Mouse (Mus musculus): ENCODE data around the gene Lhfp. TPM values are rescaled to one million over a fixed set of nuclear protein-coding genes. Genes with fewer than 3 reads are reported as not detected.

Lhfp gene
- polyA plus RNA-seq, 1 experiment = 14.7 TPM

DNA sequence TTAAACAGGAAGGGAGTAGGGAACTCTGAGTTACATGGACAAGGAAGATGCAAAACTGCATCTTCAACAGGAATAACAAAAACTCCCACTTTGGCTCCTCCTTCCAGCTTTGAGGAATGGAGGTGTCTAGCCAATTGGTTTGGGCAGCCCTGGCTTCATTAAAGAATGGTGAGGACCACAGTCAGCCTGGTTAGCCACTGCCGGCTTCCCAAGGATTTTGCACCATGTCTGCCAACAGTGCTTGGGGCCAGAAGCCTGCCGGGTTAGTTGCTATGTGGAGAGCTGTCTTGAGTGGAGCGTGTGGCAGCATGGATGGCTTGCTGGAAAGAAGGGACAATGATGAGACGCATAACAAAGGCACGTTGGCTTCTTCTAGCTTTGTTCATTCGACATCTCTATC is 160.9 kb downstream of the Lhfp start:
- H3K4me1 ChIP-seq (ENCODE audit: control insufficient read depth, insufficient read depth, insufficient read length, low read length) = no peaks in the 10 kb centered on the region

DNA sequence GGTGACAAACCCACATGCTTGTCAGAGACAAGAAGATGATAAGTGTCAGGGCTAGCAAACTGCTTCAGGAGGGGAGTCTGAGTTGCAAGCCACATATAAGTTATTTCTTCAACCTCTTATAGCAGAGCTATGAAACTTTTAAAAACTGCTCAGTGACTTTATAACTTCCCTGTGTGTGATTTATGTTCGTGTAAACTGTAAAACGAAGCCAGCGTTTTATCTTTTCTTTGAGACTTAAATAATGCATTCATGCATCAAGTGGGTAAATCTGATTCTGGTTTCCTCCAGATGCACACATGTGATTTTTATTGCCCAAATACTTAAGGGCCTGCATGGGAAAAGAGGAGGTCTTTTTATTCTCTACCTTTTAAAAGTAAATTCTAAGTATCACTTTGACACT is 161.4 kb downstream of the Lhfp start:
- Histone ChIP-seq H3K4me1 (ENCODE audit: control insufficient read depth, insufficient read depth, insufficient read length, low read length) (no peaks in the 10 kb centered on the region), H3K27ac (replicated peaks; ENCODE audit: low read depth, low read length) (no peak overlapping the region), H3K4me3 (ENCODE audit: insufficient read depth, low read depth, low read length) (no peak overlapping the region)

More for the DNA sequence above, 160.9 kb downstream of the Lhfp start:
- H3K27ac ChIP-seq (replicated peaks; ENCODE audit: low read depth, low read length) = no peak overlapping the region
- no peak overlapping the region for H3K4me3 ChIP-seq (ENCODE audit: insufficient read depth, low read depth, low read length)

- Histone ChIP-seq H3K4me3 (ENCODE audit: insufficient read depth, low read depth, low read length) (no peak overlapping the region), H3K4me1 (ENCODE audit: control insufficient read depth, insufficient read depth, insufficient read length, low read length) (no peaks in the 10 kb centered on the region), H3K27ac (replicated peaks; ENCODE audit: low read depth, low read length) (no peak overlapping the region)
Measured at GRCm38 (mm10) chr3:53203656-53204055, 162.3 kb downstream of the Lhfp start.

DNA sequence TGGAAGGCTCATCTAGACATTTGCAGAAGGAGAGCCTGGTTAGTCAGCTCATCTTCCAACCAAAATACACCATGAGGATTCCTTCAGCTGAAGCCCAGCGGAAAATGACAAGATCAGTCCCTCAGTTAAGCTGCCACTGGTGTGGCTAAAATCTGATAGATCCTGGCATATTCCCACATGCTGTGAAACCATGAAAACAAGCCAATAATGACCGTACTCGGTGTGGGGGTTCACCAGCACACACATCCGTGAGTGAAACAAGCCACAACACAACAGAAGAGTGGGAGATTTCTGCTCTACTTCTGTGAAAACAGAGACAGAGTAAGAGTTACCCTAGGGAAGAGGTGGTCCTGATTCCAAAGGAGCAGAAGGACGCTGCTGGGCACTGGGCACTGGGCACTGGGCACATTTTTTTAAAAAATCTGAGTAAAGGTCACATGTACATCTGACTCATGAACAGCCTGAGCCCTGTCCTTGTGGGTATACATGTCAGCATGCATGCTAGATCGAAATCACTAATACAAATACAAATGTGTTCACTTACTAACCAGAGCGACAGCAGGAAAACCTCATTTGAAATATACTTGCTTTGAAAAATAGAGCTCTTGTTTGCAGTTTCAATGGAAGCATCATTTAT is 163.1 kb downstream of the Lhfp start:
- H3K4me3 ChIP-seq (ENCODE audit: insufficient read depth, low read depth, low read length) = no peak overlapping the region
- no peak overlapping the region for H3K27ac ChIP-seq (replicated peaks; ENCODE audit: low read depth, low read length)
- no peaks in the 10 kb centered on the region for H3K4me1 ChIP-seq (ENCODE audit: control insufficient read depth, insufficient read depth, insufficient read length, low read length)

DNA sequence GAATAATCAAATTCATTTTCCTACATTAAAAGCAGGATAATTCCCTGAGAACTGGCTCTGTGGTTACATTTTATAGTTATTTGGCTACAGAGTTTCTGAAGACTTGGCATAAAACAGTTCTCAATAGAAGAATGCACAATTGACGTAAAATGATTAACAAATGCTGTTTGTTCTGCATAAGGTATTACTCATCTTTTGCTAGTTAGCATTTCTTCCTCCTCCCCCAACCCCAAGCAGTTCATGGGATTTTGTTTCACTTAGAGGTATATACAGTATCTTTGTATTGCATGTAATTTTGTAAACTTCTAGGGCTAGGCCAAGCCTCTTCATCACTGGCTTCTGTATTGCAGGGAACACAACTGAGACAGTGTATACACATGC is 163.6 kb downstream of the Lhfp start:
- Histone ChIP-seq H3K27ac (replicated peaks; ENCODE audit: low read depth, low read length) (no peak overlapping the region), H3K4me3 (ENCODE audit: insufficient read depth, low read depth, low read length) (no peak overlapping the region), H3K4me1 (ENCODE audit: control insufficient read depth, insufficient read depth, insufficient read length, low read length) (no peaks in the 10 kb centered on the region)

DNA sequence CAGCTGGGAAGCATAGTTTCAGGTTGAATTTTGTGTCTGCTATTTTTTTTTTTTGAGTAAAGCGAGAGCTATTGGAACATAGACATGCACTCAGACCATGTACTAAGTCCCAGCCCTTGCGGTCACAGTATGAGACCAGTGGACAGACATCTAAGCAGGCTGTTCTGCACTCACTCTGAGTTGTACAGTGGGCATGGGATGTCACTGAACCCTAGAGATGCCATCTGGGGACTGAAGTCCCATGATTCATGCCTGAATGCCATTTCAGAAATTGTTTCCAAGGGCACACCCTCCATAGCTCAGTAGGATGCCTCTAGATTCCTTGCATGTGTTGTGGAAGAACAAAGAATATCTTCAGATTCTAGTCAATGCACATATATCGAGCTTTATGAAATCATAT is 164.4 kb downstream of the Lhfp start:
- H3K4me3 ChIP-seq (ENCODE audit: insufficient read depth, low read depth, low read length) = no peak overlapping the region
- no peaks in the 10 kb centered on the region for H3K4me1 ChIP-seq (ENCODE audit: control insufficient read depth, insufficient read depth, insufficient read length, low read length)
- H3K27ac ChIP-seq (replicated peaks; ENCODE audit: low read depth, low read length) = no peak overlapping the region

GRCm38 (mm10) chr3:53206509-53207224 is 165.3 kb downstream of the Lhfp start:
- Histone ChIP-seq H3K27ac (replicated peaks; ENCODE audit: low read depth, low read length) (no peak overlapping the region), H3K4me1 (ENCODE audit: control insufficient read depth, insufficient read depth, insufficient read length, low read length) (peaks cover 3% of the 10 kb centered on the region; the same call in 1 of the 2 replicates), H3K4me3 (ENCODE audit: insufficient read depth, low read depth, low read length) (no peak overlapping the region)

DNA sequence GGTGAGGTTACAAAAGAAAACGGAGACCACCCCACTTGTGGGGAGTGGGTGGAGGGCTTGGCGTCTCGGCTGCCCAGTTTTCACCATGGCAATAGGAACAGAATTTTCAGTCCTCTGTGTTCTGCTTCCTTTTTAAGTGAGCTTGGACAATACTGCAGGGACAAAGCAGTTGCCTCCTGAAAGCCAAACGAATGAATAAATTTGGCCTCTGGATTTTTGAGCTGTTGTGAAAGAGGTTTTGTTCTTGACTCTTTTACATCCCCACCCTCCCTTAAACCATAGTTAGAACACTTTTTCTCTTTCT is 165.8 kb downstream of the Lhfp start:
- H3K4me1 ChIP-seq (ENCODE audit: control insufficient read depth, insufficient read depth, insufficient read length, low read length) = peaks cover 4% of the 10 kb centered on the region; the same call in 1 of the 2 replicates
- no peak overlapping the region for H3K4me3 ChIP-seq (ENCODE audit: insufficient read depth, low read depth, low read length)
- no peak overlapping the region for H3K27ac ChIP-seq (replicated peaks; ENCODE audit: low read depth, low read length)

DNA sequence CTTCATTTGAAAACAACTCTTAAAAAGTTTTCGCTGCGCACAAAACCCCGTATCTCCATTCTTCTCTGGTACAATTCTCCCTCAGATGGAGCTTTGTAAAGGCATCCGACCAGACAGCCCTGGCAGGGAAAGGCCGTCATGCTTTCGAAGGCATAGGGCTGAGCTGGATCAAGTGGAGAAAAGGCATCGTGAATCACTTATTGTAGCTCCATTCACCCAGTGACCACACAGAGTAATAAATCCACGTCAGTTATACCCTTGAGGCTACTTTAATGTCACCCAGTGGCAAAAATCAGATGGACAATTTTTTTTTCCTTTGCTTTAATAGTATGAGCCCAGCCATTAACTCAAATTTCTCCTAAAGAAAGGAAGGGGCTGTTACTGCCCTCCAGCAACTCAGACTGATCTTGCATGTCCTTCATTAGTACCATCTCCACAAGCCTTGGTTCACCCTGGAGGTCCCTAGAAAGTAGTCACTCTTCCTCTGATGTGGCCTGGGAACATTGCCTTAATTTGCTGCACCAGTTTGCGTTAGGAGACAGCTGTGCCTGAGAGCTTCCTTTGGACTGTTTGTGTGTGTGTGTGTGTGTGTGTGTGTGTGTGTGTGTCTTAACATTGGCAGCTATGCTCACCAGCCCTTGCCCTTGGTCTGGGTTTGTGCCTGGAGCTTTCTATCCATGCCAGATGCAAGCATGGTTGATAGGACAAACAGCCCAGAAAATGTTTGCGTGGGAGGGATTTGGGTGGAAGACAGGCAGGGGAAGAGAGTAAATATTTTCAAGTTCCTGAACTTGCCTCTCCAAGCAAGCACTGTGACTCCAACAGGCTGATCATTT is 169.6 kb downstream of the Lhfp start:
- H3K4me1 ChIP-seq (ENCODE audit: control insufficient read depth, insufficient read depth, insufficient read length, low read length) = peaks cover 6% of the 10 kb centered on the region; the same call in 1 of the 2 replicates
- peak overlapping the region; percentile 48; the same call in 1 of the 2 replicates for H3K27ac ChIP-seq (replicated peaks; ENCODE audit: low read depth, low read length)
- H3K4me3 ChIP-seq (ENCODE audit: insufficient read depth, low read depth, low read length) = no peak overlapping the region

- peaks cover 6% of the 10 kb centered on the region; the same call in 1 of the 2 replicates for H3K4me1 ChIP-seq (ENCODE audit: control insufficient read depth, insufficient read depth, insufficient read length, low read length)
- H3K4me3 ChIP-seq (ENCODE audit: insufficient read depth, low read depth, low read length) = no peak overlapping the region
- H3K27ac ChIP-seq (replicated peaks; ENCODE audit: low read depth, low read length) = 0 out of 2 replicates have a peak overlapping the region, but pooled peaks have one; percentile 10
Measured at GRCm38 (mm10) chr3:53212599-53212998, 171.3 kb downstream of the Lhfp start.

- Histone ChIP-seq H3K27ac (replicated peaks; ENCODE audit: low read depth, low read length) (no peak overlapping the region), H3K4me3 (ENCODE audit: insufficient read depth, low read depth, low read length) (no peak overlapping the region), H3K4me1 (ENCODE audit: control insufficient read depth, insufficient read depth, insufficient read length, low read length) (peaks cover 6% of the 10 kb centered on the region; the same call in 1 of the 2 replicates)
Measured at GRCm38 (mm10) chr3:53213346-53213745, 172.0 kb downstream of the Lhfp start.

DNA sequence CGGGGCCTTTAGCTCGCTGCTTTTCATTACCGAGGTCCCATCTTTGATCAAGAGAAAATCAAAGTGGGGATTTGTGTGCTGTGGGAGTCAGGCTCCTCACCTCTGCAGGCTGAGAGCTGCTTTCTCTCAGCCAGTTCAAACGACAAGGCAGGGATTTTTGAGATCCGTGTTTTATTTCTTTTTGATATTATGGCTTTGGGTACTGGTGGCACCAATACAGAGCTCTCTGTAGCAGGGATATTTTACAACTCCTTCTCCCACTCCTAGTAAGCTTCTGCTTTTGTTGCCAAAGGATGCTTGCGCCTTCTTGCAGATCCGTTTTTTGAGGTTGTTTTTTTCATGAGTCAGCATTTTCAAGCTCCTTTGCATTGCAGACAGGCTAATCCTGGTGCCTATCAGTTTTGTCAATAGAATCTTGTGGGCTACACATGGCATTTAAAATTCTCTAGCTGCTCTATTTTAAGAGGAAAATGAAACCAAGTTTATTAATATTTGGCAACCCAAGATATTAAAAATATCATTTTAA is 172.5 kb downstream of the Lhfp start:
- Histone ChIP-seq H3K4me1 (ENCODE audit: control insufficient read depth, insufficient read depth, insufficient read length, low read length) (peaks cover 6% of the 10 kb centered on the region; the same call in 1 of the 2 replicates), H3K4me3 (ENCODE audit: insufficient read depth, low read depth, low read length) (no peak overlapping the region), H3K27ac (replicated peaks; ENCODE audit: low read depth, low read length) (no peak overlapping the region)

DNA sequence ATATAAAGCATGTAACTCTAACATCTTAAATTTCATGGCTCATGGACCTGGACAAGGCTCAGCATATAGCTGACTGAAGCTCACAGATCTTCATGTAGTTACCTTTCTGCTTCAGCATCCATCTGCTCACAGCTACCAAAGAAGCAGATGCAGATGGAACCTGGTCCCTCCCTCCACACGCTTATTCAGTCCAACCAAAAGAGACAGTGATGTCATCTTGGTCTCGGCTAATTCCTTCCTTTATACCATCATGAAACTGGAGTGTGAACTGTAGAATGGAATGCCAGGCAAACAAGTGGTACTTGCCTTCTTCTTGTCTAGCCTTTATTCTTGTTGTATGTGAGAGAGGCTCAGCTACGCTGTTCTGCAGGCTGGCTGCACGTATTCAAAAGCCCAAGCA is 173.1 kb downstream of the Lhfp start:
- peaks cover 6% of the 10 kb centered on the region; the same call in 1 of the 2 replicates for H3K4me1 ChIP-seq (ENCODE audit: control insufficient read depth, insufficient read depth, insufficient read length, low read length)
- H3K4me3 ChIP-seq (ENCODE audit: insufficient read depth, low read depth, low read length) = no peak overlapping the region
- no peak overlapping the region for H3K27ac ChIP-seq (replicated peaks; ENCODE audit: low read depth, low read length)

DNA sequence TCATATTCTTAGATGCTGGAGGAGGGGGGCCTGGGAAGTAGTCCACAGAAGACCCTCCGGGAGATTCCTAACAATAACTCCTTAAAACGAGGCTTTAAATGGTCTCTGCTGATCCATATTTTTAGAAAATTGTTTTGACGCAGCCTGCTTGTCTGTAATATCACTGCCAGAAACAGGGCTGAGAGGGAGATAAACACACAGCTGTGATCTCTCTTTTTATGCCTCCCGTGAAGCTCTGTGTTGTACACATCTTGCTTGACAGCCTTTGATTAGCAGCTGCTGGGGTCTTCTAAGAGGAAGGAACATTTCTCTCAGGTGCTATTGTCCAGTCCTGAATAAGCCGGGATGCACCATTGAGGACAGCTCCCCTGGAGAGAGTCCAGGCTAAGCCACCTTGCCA is 176.4 kb downstream of the Lhfp start:
- Histone ChIP-seq H3K4me1 (ENCODE audit: control insufficient read depth, insufficient read depth, insufficient read length, low read length) (no peaks in the 10 kb centered on the region; the same call in 1 of the 2 replicates), H3K27ac (replicated peaks; ENCODE audit: low read depth, low read length) (no peak overlapping the region), H3K4me3 (ENCODE audit: insufficient read depth, low read depth, low read length) (no peak overlapping the region)
